Mouse (Mus musculus): ENCODE data around the gene Plekhg2.

GRCm38 (mm10) chr7:28311151-28311925 is 61.1 kb downstream of the Plekhg2 start:
- TF ChIP-seq GATA1 (IDR thresholded peaks at IDR 0.05; ENCODE audit: low read length) = no peak
- no peak for TF ChIP-seq TAL1 (IDR thresholded peaks at IDR 0.05; ENCODE audit: low read length)

Measured in erythroblast, embryonic 14.5 days (primary cell).